Mouse (Mus musculus): Measurements from ENCODE around the gene Vpreb3.
"Not testable (repeated sequence)": the region's sequence is repeated elsewhere in the genome, so short reads cannot be mapped to it uniquely, and the experiment has no call there.

The Vpreb3 gene

DNA sequence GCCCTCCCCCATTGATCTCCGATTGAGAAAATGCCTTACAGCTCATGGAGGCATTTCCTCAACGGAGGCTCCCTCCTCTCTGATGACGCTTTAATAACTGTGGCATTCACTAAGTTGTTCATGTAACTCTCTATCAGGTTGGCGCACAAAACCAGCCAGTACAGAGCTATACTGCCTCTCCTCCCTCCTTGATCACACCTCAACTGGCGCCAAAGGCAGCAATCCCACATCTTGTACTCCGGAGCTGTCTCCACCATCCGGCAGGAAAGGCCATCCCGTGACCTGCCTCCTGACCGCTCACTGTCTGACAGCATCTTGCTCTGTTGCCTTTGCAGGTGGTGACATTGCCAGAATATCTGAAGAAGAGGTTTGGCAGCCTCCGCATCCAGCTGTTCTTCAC is 31.0 kb downstream of the Vpreb3 start:
- no peak for DNase-seq (ENCODE audit: low read depth, low spot score)

GRCm38 (mm10) chr10:75975216-75975615 is 32.4 kb downstream of the Vpreb3 start:
- DNase-seq (ENCODE audit: low read depth, low spot score) = no peak

DNA sequence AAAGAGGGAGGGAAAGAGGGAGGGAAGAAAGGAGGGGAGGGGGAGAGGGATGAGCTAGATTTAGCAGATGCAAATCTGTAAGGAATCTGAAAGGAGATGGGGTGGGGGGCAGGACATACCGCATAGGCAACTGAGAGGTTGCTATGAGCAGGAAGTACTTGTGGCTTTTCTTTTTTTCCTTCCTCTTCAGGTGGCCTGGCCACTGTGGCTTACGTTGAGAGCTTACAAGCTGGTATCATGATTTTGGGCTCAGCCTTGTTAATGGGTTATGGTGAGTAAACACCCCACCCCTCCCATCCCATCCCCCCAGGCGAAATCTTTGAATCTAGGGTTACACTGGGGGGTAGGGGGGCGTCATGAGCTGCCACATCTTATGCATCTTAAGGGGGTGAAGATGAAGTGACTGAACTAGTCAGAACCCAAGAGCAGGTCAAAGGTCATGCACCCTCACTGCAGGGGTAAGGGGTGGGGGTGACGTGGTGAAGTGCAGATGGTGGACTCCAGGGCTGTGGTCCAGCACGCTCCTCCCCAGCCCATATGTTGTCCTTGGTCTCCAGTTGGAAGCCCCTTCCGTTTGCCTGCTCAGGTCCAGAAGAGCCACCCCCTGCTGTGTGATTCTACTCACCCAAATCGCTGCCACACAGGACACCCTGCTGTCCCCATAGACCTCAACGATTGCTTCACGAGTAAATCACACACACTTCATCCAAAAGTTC is 35.4 kb downstream of the Vpreb3 start:
- no peak for DNase-seq (ENCODE audit: low read depth, low spot score)

GRCm38 (mm10) chr10:75978835-75979157 is 35.9 kb downstream of the Vpreb3 start:
- DNase-seq (ENCODE audit: low read depth, low spot score) = no peak

DNA sequence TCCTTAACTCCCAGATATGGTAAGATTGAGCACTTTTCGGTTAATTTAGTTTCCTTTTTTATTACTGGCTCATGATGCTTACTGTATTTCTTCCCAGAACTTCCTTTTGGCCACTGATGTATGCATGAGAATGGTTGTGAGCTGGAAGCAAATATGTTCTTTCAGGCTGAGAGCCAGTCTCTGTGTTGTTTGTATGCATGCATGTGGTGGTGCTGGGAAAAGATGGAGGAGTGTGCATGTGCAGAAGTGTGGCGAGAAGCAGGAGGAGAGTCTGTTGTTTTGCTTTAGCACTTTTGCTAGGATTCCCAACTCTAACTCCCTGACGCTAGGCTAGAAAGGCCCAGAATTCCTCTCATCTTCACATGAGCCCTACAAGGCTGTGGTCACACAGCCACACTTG is 36.6 kb downstream of the Vpreb3 start:
- DNase-seq (ENCODE audit: low read depth, low spot score) = peak; percentile 78

DNA sequence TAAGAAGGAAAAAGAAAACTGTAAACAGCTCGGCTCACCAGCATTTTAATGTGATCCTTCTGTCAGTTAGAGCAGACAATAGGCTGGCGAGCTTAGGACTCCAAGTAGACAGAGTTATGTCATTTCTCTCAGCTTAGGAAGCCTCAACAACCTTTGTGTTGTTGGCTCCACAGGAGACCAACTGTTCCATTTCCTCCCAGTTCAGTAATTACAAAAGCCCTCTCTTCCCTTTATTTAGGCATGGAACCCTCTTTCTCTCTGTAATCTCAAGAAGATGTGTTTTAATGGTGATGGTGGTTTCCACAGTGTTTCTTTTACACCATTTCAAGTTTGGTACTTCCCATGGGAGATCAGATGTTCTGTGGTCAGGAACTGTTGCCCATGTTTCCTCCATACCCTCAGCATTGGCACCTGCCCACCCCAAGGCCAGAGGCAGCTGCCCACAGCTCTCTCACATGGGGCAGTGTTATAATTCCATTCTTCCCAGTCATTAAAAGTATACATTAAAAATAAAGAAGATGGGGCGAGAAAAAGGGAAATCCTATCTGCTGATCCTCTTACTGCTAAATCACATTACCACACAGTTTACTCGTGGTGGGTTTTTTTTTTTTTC is 47.7 kb downstream of the Vpreb3 start:
- DNase-seq (ENCODE audit: low read depth, low spot score) = no peak

DNA sequence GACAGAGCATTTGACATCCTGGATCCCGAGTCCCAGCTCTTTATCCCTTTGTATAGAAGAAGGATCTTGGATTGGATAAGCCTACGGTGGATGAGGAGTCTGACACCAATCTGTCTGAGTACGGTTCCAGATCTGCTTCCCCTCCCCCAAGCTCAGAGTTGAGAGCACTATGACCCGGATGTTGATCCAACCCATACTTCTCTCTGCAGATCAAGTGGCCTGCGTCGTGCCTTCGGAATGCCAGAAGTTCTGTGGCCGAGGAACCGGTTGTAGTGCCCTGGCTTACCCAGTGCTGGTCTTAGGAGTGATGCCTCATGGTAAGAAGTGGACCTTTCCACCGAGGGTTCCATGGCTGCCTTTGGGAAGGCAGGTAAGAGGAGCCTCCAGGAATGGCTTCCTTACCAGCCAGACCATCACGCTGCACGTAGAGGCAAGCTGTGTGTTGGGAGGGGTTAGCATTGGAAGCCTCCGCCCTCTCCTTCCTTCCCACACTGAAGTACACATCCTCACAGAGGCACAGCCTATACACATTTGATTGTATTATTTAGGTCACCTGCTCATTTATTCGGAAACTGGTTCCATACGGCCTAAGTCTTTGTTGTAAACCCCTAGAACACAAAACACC is 50.9 kb downstream of the Vpreb3 start:
- no peak for DNase-seq (ENCODE audit: low read depth, low spot score)

- DNase-seq (ENCODE audit: low read depth, low spot score) = not testable (repeated sequence)
Measured at GRCm38 (mm10) chr10:75994531-75995210, 51.8 kb downstream of the Vpreb3 start.

GRCm38 (mm10) chr10:75995463-75995862 is 52.6 kb downstream of the Vpreb3 start:
- no peak for DNase-seq (ENCODE audit: low read depth, low spot score)

GRCm38 (mm10) chr10:75996315-75996714 is 53.5 kb downstream of the Vpreb3 start:
- DNase-seq (ENCODE audit: low read depth, low spot score) = no peak
